Mouse (Mus musculus): ENCODE data around the gene Odc1. TPM values are rescaled to one million over a fixed set of nuclear protein-coding genes. Genes with fewer than 3 reads are reported as not detected.
"Not testable (repeated sequence)": the region's sequence is repeated elsewhere in the genome, so short reads cannot be mapped to it uniquely, and the experiment has no call there.

The Odc1 gene
- polyA plus RNA-seq, 1 experiment from 2014 or later, result 301 TPM

GRCm38 (mm10) chr12:17545107-17545571 lies 545 bp downstream of the Odc1 start:
- Histone ChIP-seq H3K36me3 (ENCODE audit: control insufficient read depth, insufficient read depth) (peaks cover 34% of the 10 kb centered on the region), H3K9me3 (replicated peaks; ENCODE audit: control insufficient read depth, low read length) (no peaks in the 10 kb centered on the region), H3K27me3 (ENCODE audit: control insufficient read depth, insufficient read depth, low read depth, low read length) (no peaks in the 10 kb centered on the region), H3K27ac (ENCODE audit: low read length) (peak overlapping the region; percentile 90), H3K4me3 (ENCODE audit: low read depth, low read length) (peak overlapping the region; percentile 87), H3K9ac (ENCODE audit: low read depth, low read length) (peak overlapping the region; percentile 98), H3K4me1 (ENCODE audit: control insufficient read depth, low read depth, low read length) (peaks cover 42% of the 10 kb centered on the region), H3K4me2 (ENCODE audit: low read depth, low read length) (peak overlapping the region; percentile 90)
- ATAC-seq (ENCODE audit: low read depth), result peak; percentile 33
- under 1% methylated on average over 40 of the region's 40 CpGs for WGBS (ENCODE audit: insufficient replicate concordance)

DNA sequence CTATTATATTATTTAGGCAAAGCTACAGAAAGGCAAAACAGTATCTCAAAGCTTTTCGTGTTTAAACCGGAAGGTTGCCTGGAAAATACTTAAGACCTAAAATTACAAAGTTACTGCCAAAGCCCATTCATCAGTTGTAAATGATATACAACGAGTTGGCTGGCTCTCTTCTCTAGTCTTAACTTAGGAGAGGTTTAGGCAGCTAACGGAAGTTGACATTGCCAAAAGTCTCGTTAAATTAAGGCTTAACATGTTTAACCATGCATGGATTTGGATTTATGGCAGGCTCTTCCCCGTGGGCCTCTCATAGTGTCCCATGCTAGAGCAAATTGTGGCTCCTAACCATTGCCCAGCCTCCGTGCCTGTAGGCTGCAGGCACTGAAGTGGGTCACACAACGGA lies 1.3 kb downstream of the Odc1 start:
- H3K9me3 ChIP-seq (replicated peaks; ENCODE audit: control insufficient read depth, low read length), result no peaks in the 10 kb centered on the region
- 2% methylated on average over 8 of the region's 8 CpGs for WGBS (ENCODE audit: insufficient replicate concordance)
- H3K4me2 ChIP-seq (ENCODE audit: low read depth, low read length), result peak overlapping the region; percentile 90
- H3K9ac ChIP-seq (ENCODE audit: low read depth, low read length), result peak overlapping the region; percentile 98
- peak overlapping the region; percentile 72 for H3K27ac ChIP-seq (ENCODE audit: low read length)
- peaks cover 37% of the 10 kb centered on the region for H3K36me3 ChIP-seq (ENCODE audit: control insufficient read depth, insufficient read depth)
- peaks cover 34% of the 10 kb centered on the region for H3K4me1 ChIP-seq (ENCODE audit: control insufficient read depth, low read depth, low read length)
- H3K27me3 ChIP-seq (ENCODE audit: control insufficient read depth, insufficient read depth, low read depth, low read length), result no peaks in the 10 kb centered on the region
- no peak for ATAC-seq (ENCODE audit: low read depth)
- peak overlapping the region; percentile 87 for H3K4me3 ChIP-seq (ENCODE audit: low read depth, low read length)

- Histone ChIP-seq H3K4me2 (ENCODE audit: low read depth, low read length) (peak overlapping the region; percentile 90), H3K9ac (ENCODE audit: low read depth, low read length) (0 out of 2 replicates have a peak overlapping the region, but pooled peaks have one; percentile 11), H3K36me3 (ENCODE audit: control insufficient read depth, insufficient read depth) (peaks cover 47% of the 10 kb centered on the region), H3K4me1 (ENCODE audit: control insufficient read depth, low read depth, low read length) (peaks cover 25% of the 10 kb centered on the region), H3K4me3 (ENCODE audit: low read depth, low read length) (peak overlapping the region; percentile 87)
- not testable (repeated sequence) for ATAC-seq (ENCODE audit: low read depth); H3K9me3 ChIP-seq (replicated peaks; ENCODE audit: control insufficient read depth, low read length); H3K27ac ChIP-seq (ENCODE audit: low read length); H3K27me3 ChIP-seq (ENCODE audit: control insufficient read depth, insufficient read depth, low read depth, low read length)
- 92% methylated on average over 9 of the region's 9 CpGs for WGBS (ENCODE audit: insufficient replicate concordance)
Measured at GRCm38 (mm10) chr12:17547552-17547951, 3.0 kb downstream of the Odc1 start.

DNA sequence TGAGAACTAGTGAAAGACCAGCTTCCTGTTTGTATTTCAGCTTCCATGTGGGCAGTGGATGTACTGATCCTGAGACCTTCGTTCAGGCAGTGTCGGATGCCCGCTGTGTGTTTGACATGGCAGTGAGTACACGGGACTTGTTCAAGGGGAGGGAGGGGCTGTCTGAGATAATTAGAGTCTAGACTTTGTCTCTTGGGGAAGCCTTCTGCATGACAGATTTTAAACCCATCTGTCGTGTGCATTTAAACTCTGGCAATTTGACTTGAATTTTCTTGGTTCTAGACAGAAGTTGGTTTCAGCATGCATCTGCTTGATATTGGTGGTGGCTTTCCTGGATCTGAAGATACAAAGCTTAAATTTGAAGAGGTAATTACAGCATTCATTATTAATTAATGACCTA lies 3.9 kb downstream of the Odc1 start:
- H3K27me3 ChIP-seq (ENCODE audit: control insufficient read depth, insufficient read depth, low read depth, low read length), result no peaks in the 10 kb centered on the region
- no peak overlapping the region for H3K4me3 ChIP-seq (ENCODE audit: low read depth, low read length)
- no peak overlapping the region for H3K4me2 ChIP-seq (ENCODE audit: low read depth, low read length)
- ATAC-seq (ENCODE audit: low read depth), result no peak
- no peak overlapping the region for H3K9ac ChIP-seq (ENCODE audit: low read depth, low read length)
- H3K27ac ChIP-seq (ENCODE audit: low read length), result no peak overlapping the region
- 81% methylated on average over 5 of the region's 5 CpGs for WGBS (ENCODE audit: insufficient replicate concordance)
- peaks cover 47% of the 10 kb centered on the region for H3K36me3 ChIP-seq (ENCODE audit: control insufficient read depth, insufficient read depth)
- no peaks in the 10 kb centered on the region for H3K9me3 ChIP-seq (replicated peaks; ENCODE audit: control insufficient read depth, low read length)
- H3K4me1 ChIP-seq (ENCODE audit: control insufficient read depth, low read depth, low read length), result peaks cover 22% of the 10 kb centered on the region

- H3K4me2 ChIP-seq (ENCODE audit: low read depth, low read length); H3K27me3 ChIP-seq (ENCODE audit: control insufficient read depth, insufficient read depth, low read depth, low read length); H3K9me3 ChIP-seq (replicated peaks; ENCODE audit: control insufficient read depth, low read length); ATAC-seq (ENCODE audit: low read depth); H3K4me3 ChIP-seq (ENCODE audit: low read depth, low read length); H3K27ac ChIP-seq (ENCODE audit: low read length); H3K9ac ChIP-seq (ENCODE audit: low read depth, low read length): not testable (repeated sequence)
- Histone ChIP-seq H3K36me3 (ENCODE audit: control insufficient read depth, insufficient read depth) (peaks cover 47% of the 10 kb centered on the region), H3K4me1 (ENCODE audit: control insufficient read depth, low read depth, low read length) (peaks cover 20% of the 10 kb centered on the region)
- WGBS (ENCODE audit: insufficient replicate concordance), result 80% methylated on average over 5 of the region's 5 CpGs
Measured at GRCm38 (mm10) chr12:17549421-17549820, 4.8 kb downstream of the Odc1 start.

DNA sequence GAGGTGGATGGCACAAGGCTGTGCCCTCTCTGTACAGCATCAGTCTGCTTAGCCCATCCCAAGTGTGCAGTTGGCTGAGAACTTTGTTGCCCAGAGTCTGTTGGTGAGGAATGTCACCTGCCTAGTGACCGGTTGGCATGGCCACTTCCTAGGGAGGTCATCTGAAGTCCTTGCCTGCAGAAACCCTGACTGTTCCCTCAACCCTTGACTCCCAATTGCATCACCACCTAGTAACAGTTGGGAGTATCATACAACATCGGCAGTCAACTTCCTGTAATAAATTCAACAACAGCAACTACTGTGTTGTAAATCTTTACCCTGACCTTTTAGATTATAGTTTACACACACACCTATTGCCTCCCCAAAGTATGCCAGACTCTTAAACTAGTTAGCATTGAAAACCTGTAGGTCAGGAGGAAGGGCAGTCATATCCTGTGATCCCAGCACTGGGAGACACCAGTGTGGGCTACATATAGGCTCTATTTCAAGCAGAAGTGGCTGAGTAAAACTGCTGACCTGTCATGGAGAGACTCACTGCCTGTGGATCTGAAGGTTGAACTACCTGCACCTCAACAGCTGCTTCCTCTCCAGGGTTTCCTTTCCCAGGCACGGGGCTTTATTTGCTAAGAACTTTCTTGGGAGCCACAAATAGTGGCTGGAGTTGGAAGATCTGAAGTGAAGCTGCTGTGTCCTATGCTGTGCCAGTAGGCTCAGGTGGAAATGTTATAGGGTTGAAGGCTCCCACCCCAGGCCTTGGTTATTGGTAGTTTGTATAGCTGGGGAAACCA lies 6.8 kb downstream of the Odc1 start:
- H3K4me1 ChIP-seq (ENCODE audit: control insufficient read depth, low read depth, low read length), result peaks cover 20% of the 10 kb centered on the region
- no peak for ATAC-seq (ENCODE audit: low read depth)
- H3K4me2 ChIP-seq (ENCODE audit: low read depth, low read length), result no peak overlapping the region
- no peaks in the 10 kb centered on the region for H3K9me3 ChIP-seq (replicated peaks; ENCODE audit: control insufficient read depth, low read length)
- H3K9ac ChIP-seq (ENCODE audit: low read depth, low read length), result no peak overlapping the region
- no peak overlapping the region for H3K4me3 ChIP-seq (ENCODE audit: low read depth, low read length)
- peaks cover 47% of the 10 kb centered on the region for H3K36me3 ChIP-seq (ENCODE audit: control insufficient read depth, insufficient read depth)
- 62% methylated on average over 3 of the region's 3 CpGs for WGBS (ENCODE audit: insufficient replicate concordance)
- peak overlapping the region; percentile 45 for H3K27ac ChIP-seq (ENCODE audit: low read length)
- no peaks in the 10 kb centered on the region for H3K27me3 ChIP-seq (ENCODE audit: control insufficient read depth, insufficient read depth, low read depth, low read length)

DNA sequence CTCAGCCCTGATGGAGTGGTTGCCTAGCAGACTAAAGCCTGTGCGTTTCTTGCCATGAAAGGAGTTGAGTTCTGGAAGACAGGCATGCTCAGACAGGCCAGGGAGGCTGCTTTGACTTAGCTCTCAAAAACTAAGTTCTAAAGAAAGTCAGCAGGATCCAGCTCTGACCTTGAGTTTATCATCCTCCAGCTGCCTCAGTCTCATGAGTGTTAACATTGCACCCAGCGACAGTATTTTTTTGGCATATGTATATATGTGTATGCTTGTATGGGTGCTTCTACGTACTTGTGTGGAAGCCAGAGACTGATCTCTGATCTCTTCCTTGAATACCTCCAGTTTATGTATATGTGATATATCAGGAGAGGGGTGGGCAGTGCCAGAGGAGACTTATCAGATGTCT lies 7.8 kb downstream of the Odc1 start:
- peaks cover 13% of the 10 kb centered on the region for H3K4me1 ChIP-seq (ENCODE audit: control insufficient read depth, low read depth, low read length)
- H3K9ac ChIP-seq (ENCODE audit: low read depth, low read length), result no peak overlapping the region
- no peaks in the 10 kb centered on the region for H3K9me3 ChIP-seq (replicated peaks; ENCODE audit: control insufficient read depth, low read length)
- no peaks in the 10 kb centered on the region for H3K27me3 ChIP-seq (ENCODE audit: control insufficient read depth, insufficient read depth, low read depth, low read length)
- 72% methylated on average over 3 of the region's 3 CpGs for WGBS (ENCODE audit: insufficient replicate concordance)
- no peak overlapping the region for H3K4me3 ChIP-seq (ENCODE audit: low read depth, low read length)
- no peak overlapping the region for H3K4me2 ChIP-seq (ENCODE audit: low read depth, low read length)
- H3K36me3 ChIP-seq (ENCODE audit: control insufficient read depth, insufficient read depth), result peaks cover 40% of the 10 kb centered on the region
- H3K27ac ChIP-seq (ENCODE audit: low read length), result peak overlapping the region; percentile 40; the same call in 1 of the 2 replicates
- ATAC-seq (ENCODE audit: low read depth), result no peak

GRCm38 (mm10) chr12:17552949-17553348 lies 8.4 kb downstream of the Odc1 start:
- H3K9ac ChIP-seq (ENCODE audit: low read depth, low read length), result no peak overlapping the region
- WGBS (ENCODE audit: insufficient replicate concordance), result 39% methylated on average over 2 of the region's 2 CpGs
- peak overlapping the region; percentile 4; the same call in 1 of the 2 replicates for H3K27ac ChIP-seq (ENCODE audit: low read length)

DNA sequence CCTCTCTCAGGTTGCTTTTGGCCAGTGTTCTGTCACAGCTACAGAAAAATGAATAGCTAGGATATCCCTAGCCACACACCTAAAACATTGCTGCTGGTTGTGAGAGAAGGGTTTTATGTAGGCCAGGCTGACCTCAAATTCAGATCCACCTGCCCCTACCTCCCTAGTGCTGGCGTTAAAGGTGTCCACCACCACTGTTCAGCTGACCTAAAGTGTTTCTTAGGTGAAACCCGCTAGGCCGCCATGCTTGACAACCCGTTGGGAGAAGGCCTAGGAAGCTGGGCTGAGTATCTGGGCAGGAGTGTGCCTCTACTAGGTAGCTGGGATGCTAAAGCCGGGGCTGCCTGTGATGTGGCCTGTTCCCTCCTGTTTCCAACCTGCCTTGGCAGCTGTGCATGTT lies 9.0 kb downstream of the Odc1 start:
- WGBS (ENCODE audit: insufficient replicate concordance), result 77% methylated on average over 5 of the region's 5 CpGs
- no peaks in the 10 kb centered on the region for H3K27me3 ChIP-seq (ENCODE audit: control insufficient read depth, insufficient read depth, low read depth, low read length)
- H3K4me3 ChIP-seq (ENCODE audit: low read depth, low read length), result no peak overlapping the region
- no peak overlapping the region for H3K4me2 ChIP-seq (ENCODE audit: low read depth, low read length)
- H3K9ac ChIP-seq (ENCODE audit: low read depth, low read length), result no peak overlapping the region
- H3K9me3 ChIP-seq (replicated peaks; ENCODE audit: control insufficient read depth, low read length), result no peaks in the 10 kb centered on the region
- peak overlapping the region; percentile 53 for H3K27ac ChIP-seq (ENCODE audit: low read length)
- peaks cover 11% of the 10 kb centered on the region; the same call in 1 of the 2 replicates for H3K4me1 ChIP-seq (ENCODE audit: control insufficient read depth, low read depth, low read length)
- peaks cover 28% of the 10 kb centered on the region for H3K36me3 ChIP-seq (ENCODE audit: control insufficient read depth, insufficient read depth)
- no peak for ATAC-seq (ENCODE audit: low read depth)

More at GRCm38 (mm10) chr12:17552949-17553348, 8.4 kb downstream of the Odc1 start:
- peak; percentile 22; the same call in 1 of the 2 replicates for ATAC-seq (ENCODE audit: low read depth)
- H3K4me1 ChIP-seq (ENCODE audit: control insufficient read depth, low read depth, low read length), result peaks cover 11% of the 10 kb centered on the region; the same call in 1 of the 2 replicates
- no peak overlapping the region for H3K4me2 ChIP-seq (ENCODE audit: low read depth, low read length)
- no peak overlapping the region for H3K4me3 ChIP-seq (ENCODE audit: low read depth, low read length)
- H3K9me3 ChIP-seq (replicated peaks; ENCODE audit: control insufficient read depth, low read length), result no peaks in the 10 kb centered on the region
- peaks cover 35% of the 10 kb centered on the region for H3K36me3 ChIP-seq (ENCODE audit: control insufficient read depth, insufficient read depth)
- H3K27me3 ChIP-seq (ENCODE audit: control insufficient read depth, insufficient read depth, low read depth, low read length), result no peaks in the 10 kb centered on the region

Measured in liver, embryonic 16.5 days (tissue).